11 mouse cellular contexts compared by ENCODE assay signal in genomic region chr12:40073660-40074059, GRCm38 (mm10). TPM values are rescaled to one million over a fixed set of nuclear protein-coding genes. Genes with fewer than 3 reads are reported as not detected.
DNase-seq lines count a peak whose midpoint lies in the region; ATAC-seq and TF ChIP-seq lines count a peak whose summit lies in the region.
"Had no signal": no experiment of that assay in that cellular context is flagged by ENCODE, and none has a peak within 500 bp of the region (broad histone marks: within the 10 kb centered on the region; RNA-seq: fewer than 3 reads in every experiment).

No protein-coding gene starts in this region.

- H3K4me1 ChIP-seq in intestine, postnatal 0 days (replicated peaks; ENCODE audit: control insufficient read depth, insufficient read depth, low read length), result no peaks in the 10 kb centered on the region
- H3K4me1 ChIP-seq in intestine, embryonic 16.5 days (ENCODE audit: control insufficient read depth, insufficient read depth, low read length), result no peaks in the 10 kb centered on the region
- H3K4me1 ChIP-seq in midbrain, postnatal 0 days (ENCODE audit: insufficient read depth, low read length), result no peaks in the 10 kb centered on the region
- H3K4me1 ChIP-seq in midbrain, embryonic 13.5 days (replicated peaks), result no peaks in the 10 kb centered on the region

- H3K4me2 ChIP-seq in intestine, postnatal 0 days (replicated peaks; ENCODE audit: low read depth), result no peak overlapping the region
- H3K4me2 ChIP-seq in intestine, embryonic 16.5 days (ENCODE audit: low read depth, low read length), result no peak overlapping the region
- H3K4me2 ChIP-seq in midbrain, postnatal 0 days (ENCODE audit: low read depth, low read length, poor library complexity, severe bottlenecking), result no peak overlapping the region
- H3K4me2 ChIP-seq in midbrain, embryonic 13.5 days (replicated peaks), result no peak overlapping the region

- peak; percentile 58 for TF ChIP-seq CTCF in intestine, postnatal 0 days (IDR thresholded peaks at IDR 0.05; ENCODE audit: low read depth)
- peak; percentile 62 for TF ChIP-seq CTCF in midbrain, postnatal 0 days (IDR thresholded peaks at IDR 0.05)

- peak; percentile 54 for DNase-seq in midbrain, postnatal 0 days (ENCODE audit: low spot score)
- DNase-seq in brain, adult 2 months (ENCODE audit: low read depth, low spot score), result peak; percentile 48
- peak; percentile 23 for DNase-seq in telencephalon, adult 2 months (ENCODE audit: low read depth, low spot score)
- no peak for DNase-seq in urinary bladder, postnatal 14 days (ENCODE audit: low spot score)
- DNase-seq: adrenal gland, adult 2 months; heart, postnatal 36 days; spleen, adult 18-20 months; thymus, adult 18-20 months had no signal

- 55% methylated on average over 5 of the region's 5 CpGs for WGBS in intestine, postnatal 0 days
- WGBS in intestine, embryonic 16.5 days, result 61% methylated on average over 5 of the region's 5 CpGs
- WGBS in midbrain, postnatal 0 days, result 68% methylated on average over 5 of the region's 5 CpGs
- 70% methylated on average over 5 of the region's 5 CpGs for WGBS in midbrain, embryonic 13.5 days

- 0 out of 2 replicates have a peak, but pooled peaks cover 5% of the 10 kb centered on the region for H3K36me3 ChIP-seq in intestine, postnatal 0 days (ENCODE audit: control insufficient read depth, insufficient read depth)
- H3K36me3 ChIP-seq in intestine, embryonic 16.5 days (ENCODE audit: control insufficient read depth, insufficient read depth, low read length), result no peaks in the 10 kb centered on the region
- no peaks in the 10 kb centered on the region for H3K36me3 ChIP-seq in midbrain, postnatal 0 days (ENCODE audit: insufficient read depth, low read length)
- no peaks in the 10 kb centered on the region for H3K36me3 ChIP-seq in midbrain, embryonic 13.5 days

- H3K27ac ChIP-seq in intestine, postnatal 0 days (ENCODE audit: low read depth, low read length), result no peak overlapping the region
- H3K27ac ChIP-seq in intestine, embryonic 16.5 days (ENCODE audit: low read length), result no peak overlapping the region
- no peak overlapping the region for H3K27ac ChIP-seq in midbrain, postnatal 0 days (ENCODE audit: low read depth, low read length)
- H3K27ac ChIP-seq in midbrain, embryonic 13.5 days, result no peak overlapping the region

- no peak overlapping the region for H3K4me3 ChIP-seq in intestine, postnatal 0 days (ENCODE audit: low read depth, low read length)
- H3K4me3 ChIP-seq in intestine, embryonic 16.5 days (ENCODE audit: low read length), result no peak overlapping the region
- no peak overlapping the region for H3K4me3 ChIP-seq in midbrain, postnatal 0 days (ENCODE audit: low read depth, low read length)
- H3K4me3 ChIP-seq in midbrain, embryonic 13.5 days (replicated peaks), result no peak overlapping the region

- H3K27me3 ChIP-seq in intestine, postnatal 0 days (replicated peaks; ENCODE audit: control insufficient read depth, insufficient read depth, low read length), result no peaks in the 10 kb centered on the region
- no peaks in the 10 kb centered on the region for H3K27me3 ChIP-seq in intestine, embryonic 16.5 days (replicated peaks; ENCODE audit: control insufficient read depth, insufficient read depth, low read length)
- H3K27me3 ChIP-seq in midbrain, postnatal 0 days (ENCODE audit: insufficient read depth, low read length), result no peaks in the 10 kb centered on the region
- no peaks in the 10 kb centered on the region for H3K27me3 ChIP-seq in midbrain, embryonic 13.5 days

- no peak overlapping the region for H3K9ac ChIP-seq in intestine, postnatal 0 days (ENCODE audit: low read depth, low read length)
- H3K9ac ChIP-seq in intestine, embryonic 16.5 days (ENCODE audit: low read depth, low read length), result no peak overlapping the region
- no peak overlapping the region for H3K9ac ChIP-seq in midbrain, postnatal 0 days (replicated peaks; ENCODE audit: low read length, poor library complexity, severe bottlenecking)
- H3K9ac ChIP-seq in midbrain, embryonic 13.5 days (replicated peaks), result no peak overlapping the region

- no peak for ATAC-seq in intestine, postnatal 0 days
- no peak for ATAC-seq in intestine, embryonic 16.5 days
- no peak for ATAC-seq in midbrain, postnatal 0 days (ENCODE audit: low FRiP score)
- ATAC-seq in midbrain, embryonic 13.5 days, result no peak

- no peaks in the 10 kb centered on the region for H3K9me3 ChIP-seq in intestine, postnatal 0 days (ENCODE audit: control insufficient read depth)
- no peaks in the 10 kb centered on the region for H3K9me3 ChIP-seq in intestine, embryonic 16.5 days (ENCODE audit: control insufficient read depth, low read length)
- no peaks in the 10 kb centered on the region for H3K9me3 ChIP-seq in midbrain, postnatal 0 days (ENCODE audit: low read length)
- H3K9me3 ChIP-seq in midbrain, embryonic 13.5 days, result no peaks in the 10 kb centered on the region

RNA-seq across cellular contexts. Expression of gene Arl4a, which starts 35.8 kb away (rescaled TPM):
- polyA plus RNA-seq in intestine, postnatal 0 days (2015; fragmentation: Nextera tagmentation; extraction: Ambion mirVana), result 113 and 115 TPM in 2 replicates
- 75.1 and 75.4 TPM in 2 replicates for polyA plus RNA-seq in intestine, embryonic 16.5 days (2015; fragmentation: Nextera tagmentation; extraction: Ambion mirVana)
- total RNA-seq in midbrain, postnatal 0 days (2014; rRNA removed), result 67.4 and 94.0 TPM in 2 replicates
- 117 and 129 TPM in 2 replicates for polyA plus RNA-seq in midbrain, postnatal 0 days (2015; fragmentation: Nextera tagmentation; extraction: Ambion mirVana)
- polyA plus RNA-seq in midbrain, embryonic 13.5 days (2015; fragmentation: Nextera tagmentation; extraction: Ambion mirVana), result 107 and 133 TPM in 2 replicates
